Mouse (Mus musculus): ENCODE results near the gene Map2k6.

GRCm38 (mm10) chr11:110487796-110488195 is 88.9 kb downstream of the Map2k6 start:
- TF ChIP-seq CTCF (IDR thresholded peaks at IDR 0.05; ENCODE audit: low read depth, low read length) (no peak), POLR2AphosphoS5 (IDR thresholded peaks at IDR 0.05; ENCODE audit: insufficient replicate concordance, low read depth, low read length) (no peak), GATA2 (IDR thresholded peaks at IDR 0.05; ENCODE audit: borderline replicate concordance, low read depth, low read length) (no peak)
